Mouse (Mus musculus) kidney, postnatal 14 days (tissue): ENCODE measurements at regions not wholly inside any gene's neighbourhood (a gene's known extent, or its start where the extent isn't known, plus 50 kb on each side); places are given as distances from the start of the nearest gene placed in this dataset.

Experiments
- DNase-seq: peaks from one replicate; pipeline ENCODE4 v3.0.0; 2022; ENCODE audit warnings: mixed read lengths

DNA sequence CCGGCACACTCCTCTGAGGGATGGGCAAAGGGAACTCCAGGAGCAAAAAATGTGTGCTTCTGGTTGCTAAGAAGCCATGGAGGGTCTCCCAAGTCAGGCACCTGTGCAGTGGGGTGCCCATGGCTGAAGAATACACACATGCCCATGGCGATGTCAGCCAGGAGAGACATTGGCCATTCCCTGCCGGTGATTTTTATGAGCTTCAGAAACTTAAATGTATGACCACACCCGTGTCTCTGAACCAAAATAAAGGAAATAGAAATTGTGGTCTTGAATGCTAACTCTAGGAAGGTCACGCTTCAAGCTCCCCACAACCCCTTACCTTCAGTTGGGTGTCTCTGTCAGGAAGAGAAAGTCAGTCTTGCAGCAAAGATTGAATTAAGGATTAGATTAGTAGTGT, 56.0 kb upstream of the Map1b start:
- no peak for DNase-seq
